Mouse (Mus musculus) stomach, postnatal 0 days (tissue): ENCODE measurements around the gene Olfr1032.
"Not testable (repeated sequence)": the region's sequence is repeated elsewhere in the genome, so short reads cannot be mapped to it uniquely, and the experiment has no call there.

Experiments
- CTCF ChIP-seq: IDR thresholded peaks from 2 replicates; pipeline ENCODE4 v1.5.1; 2016; ENCODE audit warnings: antibody characterized with exemption, low read depth, mild to moderate bottlenecking, moderate library complexity
- EP300 ChIP-seq: optimal IDR thresholded peaks from 2 replicates; pipeline ENCODE3; 2016; ENCODE audit warnings: antibody characterized with exemption

DNA sequence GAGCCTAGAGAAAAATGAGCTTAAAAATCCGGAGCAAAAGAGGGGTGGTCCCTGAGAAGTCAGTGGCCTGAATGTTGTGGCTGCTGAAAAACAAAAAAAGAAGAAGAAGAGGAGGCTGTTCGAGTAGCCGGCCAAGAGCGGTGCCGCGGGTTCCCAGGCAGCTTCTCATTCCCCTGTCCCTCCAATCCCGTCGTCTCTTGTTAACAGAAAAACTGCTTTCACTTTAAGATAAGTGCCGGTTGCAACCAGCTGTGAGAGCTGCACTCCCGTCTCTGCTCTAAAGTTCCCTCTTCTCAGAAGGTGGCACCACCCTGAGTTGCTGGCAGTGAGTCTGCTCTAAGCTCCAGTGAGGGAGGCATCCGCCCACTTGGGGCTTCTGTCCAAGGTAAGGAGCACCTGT is 15.1 kb downstream of the Olfr1032 start, which contains the start of gene Olfr1033:
- TF ChIP-seq CTCF, EP300: not testable (repeated sequence)
